Mouse (Mus musculus): Measurements from ENCODE around the gene Cpn1. TPM values are rescaled to one million over a fixed set of nuclear protein-coding genes. Genes with fewer than 3 reads are reported as not detected.

Cpn1 gene
- polyA plus RNA-seq, 1 experiment from 2014 or later = 0.10 TPM

GRCm38 (mm10) chr19:44008784-44009183 lies 22.4 kb upstream of the Cpn1 start:
- no peak for ATAC-seq (ENCODE audit: low FRiP score)
- WGBS = 69% methylated on average over 15 of the region's 15 CpGs
- H3K4me3 ChIP-seq (replicated peaks) = no peak overlapping the region

DNA sequence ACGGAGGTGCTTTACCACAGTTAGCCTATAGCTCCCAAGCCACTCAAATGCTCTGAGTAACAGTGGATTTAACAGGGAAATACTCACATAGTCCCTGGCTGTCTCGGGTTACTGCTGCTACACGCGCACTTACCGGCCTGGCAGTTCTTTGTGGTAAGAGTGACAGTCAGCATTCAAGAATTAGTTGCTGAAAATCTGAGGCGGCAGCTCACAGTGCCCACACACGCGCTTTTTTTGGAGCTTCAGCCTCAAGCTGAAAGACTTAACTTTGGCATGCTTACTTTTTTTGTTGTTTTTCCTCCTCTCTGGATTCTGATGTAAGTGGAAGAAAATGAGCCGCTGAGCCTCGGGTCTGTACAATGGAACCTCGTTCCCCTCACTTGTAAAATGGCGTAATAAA lies 20.8 kb upstream of the Cpn1 start:
- Histone ChIP-seq H3K9ac (replicated peaks) (no peak overlapping the region), H3K4me1 (no peaks in the 10 kb centered on the region), H3K9me3 (replicated peaks) (no peaks in the 10 kb centered on the region), H3K27me3 (replicated peaks) (no peaks in the 10 kb centered on the region), H3K36me3 (no peaks in the 10 kb centered on the region), H3K4me2 (no peak overlapping the region), H3K27ac (replicated peaks) (no peak overlapping the region), H3K4me3 (replicated peaks) (no peak overlapping the region)
- 61% methylated on average over 12 of the region's 12 CpGs for whole genome bisulfite sequencing
- ATAC-seq (ENCODE audit: low FRiP score) = no peak

More at GRCm38 (mm10) chr19:44008784-44009183, 22.4 kb upstream of the Cpn1 start:
- Histone ChIP-seq H3K27me3 (replicated peaks) (no peaks in the 10 kb centered on the region), H3K36me3 (no peaks in the 10 kb centered on the region), H3K9me3 (replicated peaks) (no peaks in the 10 kb centered on the region), H3K4me2 (no peak overlapping the region), H3K9ac (replicated peaks) (no peak overlapping the region), H3K4me1 (no peaks in the 10 kb centered on the region), H3K27ac (replicated peaks) (no peak overlapping the region)

DNA sequence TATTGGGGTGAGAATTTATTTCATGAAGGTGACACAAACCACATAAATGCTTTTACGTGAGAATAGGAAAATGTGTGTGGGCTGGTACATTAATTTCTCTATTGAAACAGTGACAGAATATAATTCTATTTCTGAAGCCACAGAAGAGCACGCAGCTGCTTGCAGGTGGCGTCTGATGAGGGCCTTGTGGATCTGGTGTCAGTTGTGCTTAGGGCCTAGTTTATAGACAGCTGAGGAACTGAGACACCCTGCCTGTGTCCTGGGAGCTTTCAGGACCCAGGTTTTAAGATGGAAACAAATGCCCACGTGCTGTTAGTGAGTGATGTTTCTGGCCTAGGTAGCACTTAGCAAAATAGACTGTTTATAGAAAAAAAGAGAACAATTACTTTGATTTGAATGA lies 18.7 kb upstream of the Cpn1 start:
- Histone ChIP-seq H3K27me3 (replicated peaks) (no peaks in the 10 kb centered on the region), H3K27ac (replicated peaks) (no peak overlapping the region), H3K4me3 (replicated peaks) (no peak overlapping the region), H3K9me3 (replicated peaks) (no peaks in the 10 kb centered on the region), H3K4me1 (no peaks in the 10 kb centered on the region), H3K4me2 (no peak overlapping the region), H3K36me3 (no peaks in the 10 kb centered on the region), H3K9ac (replicated peaks) (no peak overlapping the region)
- ATAC-seq (ENCODE audit: low FRiP score) = no peak
- WGBS = 72% methylated on average over 4 of the region's 4 CpGs

- H3K36me3 ChIP-seq = no peaks in the 10 kb centered on the region
- no peak overlapping the region for H3K4me3 ChIP-seq (replicated peaks)
- ATAC-seq (ENCODE audit: low FRiP score) = no peak
- no peaks in the 10 kb centered on the region for H3K9me3 ChIP-seq (replicated peaks)
- no peak overlapping the region for H3K9ac ChIP-seq (replicated peaks)
- WGBS = 90% methylated on average over 2 of the region's 2 CpGs
- H3K27me3 ChIP-seq (replicated peaks) = no peaks in the 10 kb centered on the region
- no peak overlapping the region for H3K4me2 ChIP-seq
- H3K27ac ChIP-seq (replicated peaks) = no peak overlapping the region
- no peaks in the 10 kb centered on the region for H3K4me1 ChIP-seq
Observed at GRCm38 (mm10) chr19:44004261-44004660, 17.9 kb upstream of the Cpn1 start.

GRCm38 (mm10) chr19:44000720-44001119 lies 14.4 kb upstream of the Cpn1 start:
- no peak overlapping the region for H3K4me2 ChIP-seq
- no peaks in the 10 kb centered on the region for H3K36me3 ChIP-seq
- H3K4me3 ChIP-seq (replicated peaks) = no peak overlapping the region
- H3K9ac ChIP-seq (replicated peaks) = no peak overlapping the region
- H3K27me3 ChIP-seq (replicated peaks) = no peaks in the 10 kb centered on the region
- H3K27ac ChIP-seq (replicated peaks) = no peak overlapping the region
- H3K9me3 ChIP-seq (replicated peaks) = no peaks in the 10 kb centered on the region
- ATAC-seq (ENCODE audit: low FRiP score) = no peak
- no peaks in the 10 kb centered on the region for H3K4me1 ChIP-seq
- 81% methylated on average over 5 of the region's 5 CpGs for WGBS

DNA sequence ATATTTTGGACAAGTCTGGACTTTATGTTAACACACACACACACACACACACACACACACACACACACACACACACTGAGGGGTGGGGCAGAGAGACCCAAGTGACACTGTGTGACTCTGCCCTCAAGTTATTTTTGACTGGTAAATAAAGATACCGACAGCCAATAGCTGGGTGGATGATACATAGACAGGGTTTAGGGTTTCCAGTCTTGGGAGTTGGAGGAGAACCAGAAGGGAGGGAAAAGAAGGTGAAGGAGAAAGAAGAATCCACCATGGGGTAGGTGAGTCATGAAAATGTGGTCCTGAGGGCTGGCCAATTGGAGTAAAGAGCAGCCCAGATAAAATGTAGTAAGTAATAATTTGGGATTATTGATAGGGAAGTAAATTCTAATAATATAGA lies 13.7 kb upstream of the Cpn1 start:
- H3K4me2 ChIP-seq = no peak overlapping the region
- no peak for ATAC-seq (ENCODE audit: low FRiP score)
- no peaks in the 10 kb centered on the region for H3K27me3 ChIP-seq (replicated peaks)
- H3K4me1 ChIP-seq = no peaks in the 10 kb centered on the region
- WGBS = 93% methylated on average over 1 of the region's 1 CpGs
- H3K4me3 ChIP-seq (replicated peaks) = no peak overlapping the region
- no peaks in the 10 kb centered on the region for H3K9me3 ChIP-seq (replicated peaks)
- no peaks in the 10 kb centered on the region for H3K36me3 ChIP-seq
- no peak overlapping the region for H3K27ac ChIP-seq (replicated peaks)
- no peak overlapping the region for H3K9ac ChIP-seq (replicated peaks)

- ATAC-seq (ENCODE audit: low FRiP score) = no peak
- H3K27me3 ChIP-seq (replicated peaks) = no peaks in the 10 kb centered on the region
- no peaks in the 10 kb centered on the region for H3K36me3 ChIP-seq
- H3K4me3 ChIP-seq (replicated peaks) = no peak overlapping the region
- no peak overlapping the region for H3K9ac ChIP-seq (replicated peaks)
- H3K4me1 ChIP-seq = no peaks in the 10 kb centered on the region
- H3K27ac ChIP-seq (replicated peaks) = no peak overlapping the region
- no peak overlapping the region for H3K4me2 ChIP-seq
- WGBS = 90% methylated on average over 11 of the region's 11 CpGs
- H3K9me3 ChIP-seq (replicated peaks) = no peaks in the 10 kb centered on the region
Observed at GRCm38 (mm10) chr19:43998802-43999527, 12.6 kb upstream of the Cpn1 start.

DNA sequence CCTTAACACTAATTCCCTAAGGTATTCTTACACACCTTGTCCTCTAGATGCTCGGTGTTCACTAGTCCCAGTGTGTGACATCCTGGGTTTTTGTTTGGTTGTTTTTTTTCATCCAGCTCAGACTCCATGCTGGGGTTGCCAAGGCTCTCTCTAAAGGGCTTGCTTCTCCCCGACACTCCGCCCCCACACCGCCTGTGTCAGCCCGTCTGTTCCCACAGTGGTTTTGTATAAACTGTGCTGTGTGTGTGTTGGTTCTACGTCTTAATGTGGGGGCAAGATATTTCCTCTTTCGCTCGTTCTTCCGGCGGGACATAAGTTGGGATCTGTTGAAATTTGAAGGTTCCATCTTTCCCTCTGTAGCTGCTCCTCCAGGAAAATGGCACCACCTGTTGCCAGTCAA lies 11.7 kb upstream of the Cpn1 start:
- ATAC-seq (ENCODE audit: low FRiP score) = no peak
- H3K9me3 ChIP-seq (replicated peaks) = no peaks in the 10 kb centered on the region
- H3K36me3 ChIP-seq = no peaks in the 10 kb centered on the region
- 90% methylated on average over 10 of the region's 10 CpGs for WGBS
- H3K27ac ChIP-seq (replicated peaks) = no peak overlapping the region
- no peak overlapping the region for H3K4me3 ChIP-seq (replicated peaks)
- H3K4me1 ChIP-seq = no peaks in the 10 kb centered on the region
- H3K27me3 ChIP-seq (replicated peaks) = no peaks in the 10 kb centered on the region
- H3K4me2 ChIP-seq = no peak overlapping the region
- no peak overlapping the region for H3K9ac ChIP-seq (replicated peaks)

DNA sequence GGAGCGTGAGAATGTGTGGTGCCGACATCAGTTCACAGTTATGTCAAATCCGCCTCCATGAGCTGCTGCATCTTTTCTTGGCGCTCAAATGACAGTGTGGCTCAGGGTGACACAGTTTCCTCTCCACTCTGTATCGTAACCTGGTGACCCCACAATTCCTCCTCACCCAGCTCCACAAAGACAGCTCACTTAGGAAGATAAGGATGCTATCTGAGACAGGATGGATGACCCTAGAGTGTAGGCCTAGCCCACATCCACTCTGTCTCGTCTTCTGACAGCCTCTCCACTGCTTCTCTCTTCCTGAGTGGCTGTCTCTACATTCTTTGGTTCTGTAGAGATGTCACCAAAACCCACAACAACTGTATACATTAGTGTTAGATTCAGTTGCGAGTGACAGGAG lies 9.1 kb upstream of the Cpn1 start:
- H3K4me2 ChIP-seq = no peak overlapping the region
- 88% methylated on average over 7 of the region's 7 CpGs for WGBS
- H3K27ac ChIP-seq (replicated peaks) = no peak overlapping the region

GRCm38 (mm10) chr19:43992464-43992863 lies 6.1 kb upstream of the Cpn1 start:
- no peaks in the 10 kb centered on the region for H3K27me3 ChIP-seq (replicated peaks)
- no peak for ATAC-seq (ENCODE audit: low FRiP score)
- no peak overlapping the region for H3K4me2 ChIP-seq
- whole genome bisulfite sequencing = 78% methylated on average over 4 of the region's 4 CpGs
- no peak overlapping the region for H3K4me3 ChIP-seq (replicated peaks)
- H3K36me3 ChIP-seq = no peaks in the 10 kb centered on the region
- H3K9me3 ChIP-seq (replicated peaks) = no peaks in the 10 kb centered on the region
- H3K9ac ChIP-seq (replicated peaks) = no peak overlapping the region
- H3K4me1 ChIP-seq = no peaks in the 10 kb centered on the region
- no peak overlapping the region for H3K27ac ChIP-seq (replicated peaks)

More for the DNA sequence above, 9.1 kb upstream of the Cpn1 start:
- ATAC-seq (ENCODE audit: low FRiP score) = no peak
- Histone ChIP-seq H3K4me3 (replicated peaks) (no peak overlapping the region), H3K36me3 (no peaks in the 10 kb centered on the region), H3K4me1 (no peaks in the 10 kb centered on the region), H3K9me3 (replicated peaks) (no peaks in the 10 kb centered on the region), H3K27me3 (replicated peaks) (no peaks in the 10 kb centered on the region), H3K9ac (replicated peaks) (no peak overlapping the region)

DNA sequence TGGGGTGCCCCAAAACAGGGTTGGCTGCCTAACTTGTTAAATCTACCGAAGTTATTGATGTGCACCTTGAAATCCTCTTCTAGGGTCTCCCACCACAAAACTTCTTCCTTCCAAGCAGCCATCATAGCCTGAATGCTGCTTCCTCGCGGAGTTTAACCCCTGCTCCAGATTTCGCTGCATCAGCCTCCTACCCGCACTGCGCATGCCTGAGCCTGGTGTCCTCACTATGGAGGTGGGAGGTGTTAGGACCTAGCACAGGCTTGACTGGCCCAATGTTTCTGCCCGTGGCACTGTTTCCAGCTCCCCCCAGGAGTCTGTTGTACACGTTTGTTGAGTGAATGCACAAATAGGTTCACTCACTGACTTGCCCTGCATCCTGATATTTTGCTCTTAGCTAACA lies 4.0 kb upstream of the Cpn1 start:
- Histone ChIP-seq H3K27me3 (replicated peaks) (0 out of 2 replicates have a peak, but pooled peaks cover 4% of the 10 kb centered on the region), H3K9ac (replicated peaks) (no peak overlapping the region), H3K27ac (replicated peaks) (no peak overlapping the region), H3K9me3 (replicated peaks) (no peaks in the 10 kb centered on the region), H3K4me2 (no peak overlapping the region), H3K4me1 (peaks cover 9% of the 10 kb centered on the region; the same call in 1 of the 2 replicates), H3K4me3 (replicated peaks) (no peak overlapping the region), H3K36me3 (no peaks in the 10 kb centered on the region)
- no peak for ATAC-seq (ENCODE audit: low FRiP score)
- 86% methylated on average over 8 of the region's 8 CpGs for WGBS

DNA sequence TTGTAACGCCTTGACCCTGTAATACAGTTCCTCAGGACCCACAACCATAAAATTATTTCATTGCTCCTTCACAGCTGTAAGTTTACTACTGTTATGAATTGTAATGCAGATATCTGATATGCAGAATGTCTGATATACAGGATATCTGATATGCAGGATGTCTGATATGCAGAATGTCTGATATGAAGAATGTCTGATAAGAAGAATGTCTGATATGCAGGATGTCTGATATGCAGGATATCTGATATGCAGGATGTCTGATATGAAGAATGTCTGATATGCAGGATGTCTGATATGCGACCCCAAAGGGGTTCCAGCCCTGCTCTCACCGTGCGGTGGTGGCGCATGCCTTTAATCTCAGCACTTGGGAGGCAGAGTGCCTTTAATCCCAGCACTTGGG lies 4.4 kb downstream of the Cpn1 start:
- Histone ChIP-seq H3K27ac (replicated peaks) (no peak overlapping the region), H3K36me3 (no peaks in the 10 kb centered on the region), H3K9ac (replicated peaks) (no peak overlapping the region), H3K4me2 (no peak overlapping the region), H3K4me1 (peaks cover 9% of the 10 kb centered on the region; the same call in 1 of the 2 replicates), H3K27me3 (replicated peaks) (0 out of 2 replicates have a peak, but pooled peaks cover 4% of the 10 kb centered on the region), H3K9me3 (replicated peaks) (no peaks in the 10 kb centered on the region), H3K4me3 (replicated peaks) (no peak overlapping the region)
- ATAC-seq (ENCODE audit: low FRiP score) = no peak
- WGBS = 93% methylated on average over 5 of the region's 5 CpGs

All from neural tube, embryonic 15.5 days (tissue).